Mouse (Mus musculus): ENCODE data around the gene Atxn1.

The Atxn1 gene

DNA sequence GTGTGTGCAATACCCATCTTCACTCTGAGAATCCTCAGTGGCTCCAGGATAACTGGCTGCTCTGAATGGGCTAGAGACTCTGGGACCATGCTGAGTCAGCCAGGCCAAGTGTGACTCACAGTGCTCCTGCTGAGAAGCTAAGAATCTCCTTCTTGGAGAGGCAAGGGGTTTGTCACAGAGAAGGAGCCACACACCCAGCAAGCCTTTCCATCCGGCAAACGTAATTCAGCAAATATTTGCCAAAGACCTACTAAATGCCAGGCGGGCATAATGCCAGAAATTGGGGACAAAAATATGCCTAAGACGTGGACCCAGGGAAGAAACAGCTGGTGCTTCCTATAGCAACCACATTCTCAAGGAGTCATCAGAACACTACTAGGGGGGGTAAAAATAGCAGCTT lies 137.2 kb downstream of the Atxn1 start:
- DNase-seq (ENCODE audit: low spot score): no peak

DNA sequence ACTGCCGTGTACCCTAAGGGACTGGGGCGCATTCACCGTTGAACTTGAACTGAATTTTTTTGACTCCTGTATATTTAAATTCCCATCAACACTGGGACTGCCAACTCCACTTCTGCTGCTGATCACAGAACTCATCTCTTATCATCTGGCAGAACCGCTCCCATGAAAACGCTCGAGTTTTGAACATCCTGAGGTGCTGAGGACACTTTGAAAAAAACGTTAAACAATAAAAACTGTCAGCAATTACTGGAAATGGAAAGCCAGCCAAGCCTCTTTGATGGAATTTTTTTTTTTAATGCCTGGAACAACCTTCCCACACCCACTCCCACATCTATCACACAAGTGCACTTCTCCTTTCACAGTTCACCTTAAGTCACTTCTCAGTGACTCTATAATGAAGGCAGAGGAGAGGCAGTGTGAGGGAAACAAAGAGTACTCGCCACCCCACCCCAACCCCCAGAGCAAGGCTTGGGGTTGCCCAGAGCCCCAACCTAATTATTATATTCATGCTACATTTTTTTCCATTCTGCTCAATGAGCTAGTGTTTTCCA lies 137.7 kb downstream of the Atxn1 start:
- DNase-seq (ENCODE audit: low spot score): no peak

DNA sequence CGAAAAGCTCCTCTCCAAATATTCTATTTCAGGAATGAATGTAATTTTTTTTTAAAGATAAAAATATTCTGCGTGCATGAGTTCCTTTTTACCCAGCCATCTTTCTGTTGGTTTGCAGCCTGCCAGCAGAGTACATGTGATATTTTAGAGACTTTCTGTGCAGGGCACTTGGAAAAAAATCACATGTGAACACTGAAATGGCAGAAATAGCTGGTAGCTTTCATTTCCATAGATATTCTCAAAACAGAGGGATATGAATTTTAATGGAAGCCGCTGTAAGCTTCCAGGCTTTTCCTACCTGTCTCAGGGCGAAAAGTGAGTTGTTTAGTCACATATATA lies 142.3 kb downstream of the Atxn1 start:
- DNase-seq (ENCODE audit: low spot score): no peak

DNA sequence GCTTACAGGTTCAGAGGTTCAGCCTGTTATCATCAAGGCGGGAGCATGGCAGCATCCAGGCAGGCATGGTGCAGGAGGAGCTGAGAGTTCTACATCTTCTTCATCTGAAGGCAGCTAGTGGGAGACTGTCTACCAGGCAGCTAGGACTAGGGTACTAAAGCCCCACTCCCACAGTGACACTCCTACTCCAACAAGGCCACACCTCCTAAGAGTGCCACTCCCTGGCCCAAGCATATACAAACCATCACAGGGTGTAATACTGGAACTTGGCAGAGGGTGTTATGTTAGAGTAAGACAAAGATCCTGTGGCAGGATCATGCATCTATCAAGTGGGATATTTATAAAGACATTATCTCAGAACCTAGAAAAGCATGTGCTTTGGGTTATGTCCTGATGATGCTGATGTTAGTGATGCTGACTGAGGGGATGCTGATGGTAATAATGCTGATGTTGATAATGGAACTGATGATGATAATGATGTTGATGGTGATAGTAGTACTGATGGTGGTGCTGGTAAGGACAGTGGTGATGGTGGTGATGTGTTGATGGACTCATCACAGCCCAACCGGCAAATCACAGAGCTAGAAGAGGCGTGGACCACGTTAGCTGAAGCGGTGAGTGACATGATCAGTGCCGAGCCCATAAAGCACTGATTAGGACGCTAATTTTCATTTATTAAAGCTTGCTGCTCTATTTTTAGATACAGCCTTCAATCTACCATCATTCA lies 142.9 kb downstream of the Atxn1 start:
- no peak for DNase-seq (ENCODE audit: low spot score)

DNA sequence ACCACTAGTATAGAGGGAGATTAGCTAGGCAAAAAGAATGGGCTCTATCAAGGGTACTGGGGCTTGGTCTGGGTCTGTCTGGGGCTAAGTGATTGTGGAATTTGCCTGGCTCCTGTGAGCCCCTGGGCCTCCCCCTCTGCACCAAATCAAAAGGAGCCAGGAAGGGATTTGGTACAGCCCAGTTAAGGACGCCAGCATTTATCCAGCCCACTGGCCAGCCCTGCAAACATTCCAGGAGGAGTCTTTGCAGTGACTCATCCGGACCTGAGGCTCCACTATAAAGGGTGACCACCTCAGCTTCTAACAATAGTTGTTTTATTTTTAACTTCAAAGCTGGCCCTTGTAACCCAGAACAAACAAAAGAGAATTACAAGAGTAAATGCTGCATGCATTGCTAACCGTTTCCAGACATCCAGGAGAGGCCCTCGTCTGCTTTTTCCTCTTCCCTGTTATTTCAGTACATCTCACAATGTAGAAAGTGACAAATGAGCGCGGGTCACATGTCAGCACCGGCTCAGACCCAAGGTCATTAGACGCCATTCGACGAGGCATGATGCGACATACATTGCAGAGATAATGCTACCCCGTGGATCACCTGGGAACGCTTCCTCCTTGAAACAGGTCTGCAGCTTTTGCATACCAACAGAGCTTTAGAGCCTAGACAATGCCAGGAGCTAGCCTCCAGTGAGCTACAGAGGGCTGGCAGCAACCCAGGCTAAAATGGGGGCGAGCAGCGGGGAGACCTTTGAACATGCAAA lies 144.2 kb downstream of the Atxn1 start:
- no peak for DNase-seq (ENCODE audit: low spot score)

DNA sequence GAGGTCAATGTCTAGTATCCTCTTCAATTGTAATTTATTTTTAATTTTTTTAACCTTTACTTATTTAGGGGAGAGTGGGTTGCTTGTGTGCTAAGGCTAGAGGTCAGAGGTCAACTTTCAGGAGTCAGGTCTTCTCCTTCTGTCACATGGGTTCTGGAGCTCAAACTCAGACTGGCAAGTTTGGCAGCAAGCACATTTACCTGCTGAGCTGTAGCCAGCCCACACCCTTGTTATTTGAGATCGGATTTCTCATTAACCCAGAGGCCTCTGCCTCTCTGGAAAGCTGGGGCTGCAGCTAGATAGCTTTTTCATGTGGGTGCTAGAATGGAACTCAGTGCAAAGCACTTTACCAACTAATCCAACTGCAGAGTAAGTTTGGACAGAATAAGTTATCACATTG lies 148.1 kb downstream of the Atxn1 start:
- DNase-seq (ENCODE audit: low spot score): no peak

DNA sequence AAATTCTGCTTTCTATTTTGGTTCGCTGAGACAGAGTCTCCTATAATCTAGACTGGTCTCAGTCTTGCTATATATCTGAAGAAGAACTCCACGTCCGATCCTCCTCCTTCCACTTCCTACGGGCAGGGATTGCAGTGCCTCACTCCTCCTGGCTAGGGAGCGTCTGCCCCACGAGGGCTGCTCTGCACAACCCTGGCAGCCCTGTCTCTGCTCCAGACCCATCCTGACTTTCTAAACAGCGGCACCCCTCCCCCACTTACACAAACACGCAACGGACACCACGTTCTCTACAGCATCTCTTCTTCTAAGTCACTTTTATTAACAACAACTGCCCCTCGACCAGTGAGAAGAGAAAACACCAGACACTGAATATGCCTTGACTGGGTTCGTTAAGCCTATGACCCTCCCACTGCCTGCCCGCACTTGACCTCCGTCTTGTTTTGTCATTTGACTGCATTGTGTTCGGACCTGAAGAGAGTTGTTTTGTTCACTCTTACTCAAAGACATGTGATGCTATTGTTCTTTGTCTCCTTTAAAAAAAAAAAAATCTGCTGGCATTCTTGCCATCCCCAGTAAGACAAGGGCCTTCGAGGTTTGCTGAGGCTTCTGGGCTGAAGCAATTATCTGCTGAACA lies 154.9 kb downstream of the Atxn1 start:
- no peak for DNase-seq (ENCODE audit: low spot score)

DNA sequence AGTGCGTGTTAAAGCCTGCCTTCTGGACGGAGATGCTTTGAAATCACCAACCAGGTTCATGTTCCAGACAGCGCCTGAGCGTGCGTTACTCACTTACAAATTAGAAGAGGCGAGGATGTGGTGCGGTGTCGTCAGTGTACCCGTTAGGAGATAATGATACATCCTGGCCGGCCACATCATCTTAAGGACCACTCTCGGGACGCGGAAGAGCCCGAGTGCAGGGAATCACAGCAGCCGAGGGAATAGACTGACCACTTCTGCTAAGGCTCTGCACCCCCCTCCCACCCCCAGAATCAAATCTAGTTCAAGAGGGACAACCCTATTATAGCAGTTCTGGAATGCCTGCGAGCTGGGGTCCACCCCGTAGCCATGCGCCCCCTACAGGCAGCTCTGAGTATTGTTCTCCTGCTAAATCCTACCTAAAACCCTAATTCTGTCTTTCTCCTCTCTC lies 157.2 kb downstream of the Atxn1 start:
- DNase-seq (ENCODE audit: low spot score): no peak

DNA sequence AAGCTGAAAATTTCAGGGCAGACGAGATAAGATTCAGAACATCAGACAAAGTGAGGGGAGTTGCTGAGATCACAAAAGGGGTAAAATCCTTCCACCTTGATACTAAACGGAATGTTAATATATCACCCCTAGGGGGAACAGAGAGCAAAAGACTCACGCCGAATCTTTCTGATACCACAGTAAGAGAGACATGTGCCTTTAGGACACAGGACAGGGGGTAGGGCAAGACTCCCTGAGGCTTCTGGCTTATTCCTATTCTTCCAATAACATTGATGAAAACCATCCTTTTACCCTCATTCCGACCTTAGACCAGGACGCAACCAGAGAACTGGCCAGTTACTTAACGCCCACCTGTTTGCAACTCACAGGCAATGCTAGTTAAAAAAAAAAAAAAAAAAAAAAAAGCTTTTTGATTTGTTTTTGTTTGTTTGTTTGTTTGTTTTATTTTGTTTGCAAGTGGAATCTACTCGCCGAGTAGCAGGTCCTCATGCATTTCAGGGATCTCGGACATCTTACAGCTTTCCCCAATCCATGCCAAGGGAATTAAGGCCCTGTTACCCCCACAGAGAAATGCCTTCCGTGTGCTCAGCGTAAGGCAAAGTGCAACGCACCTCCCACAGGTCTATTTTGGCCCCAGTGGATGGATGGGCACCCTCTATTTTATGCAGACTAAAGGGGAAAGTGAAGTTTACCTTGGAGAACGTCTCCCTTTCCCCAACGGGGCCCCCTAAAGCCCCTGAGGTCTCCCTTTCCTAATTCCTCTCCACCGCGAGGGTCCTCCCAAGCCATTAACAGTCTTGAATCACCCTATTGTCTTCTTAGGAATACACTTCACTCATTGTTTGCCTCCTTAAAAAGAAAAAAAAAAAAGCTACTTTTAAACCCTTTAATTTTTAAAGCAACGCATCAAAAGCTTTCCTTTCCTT lies 157.9 kb downstream of the Atxn1 start:
- DNase-seq (ENCODE audit: low spot score): no peak

DNA sequence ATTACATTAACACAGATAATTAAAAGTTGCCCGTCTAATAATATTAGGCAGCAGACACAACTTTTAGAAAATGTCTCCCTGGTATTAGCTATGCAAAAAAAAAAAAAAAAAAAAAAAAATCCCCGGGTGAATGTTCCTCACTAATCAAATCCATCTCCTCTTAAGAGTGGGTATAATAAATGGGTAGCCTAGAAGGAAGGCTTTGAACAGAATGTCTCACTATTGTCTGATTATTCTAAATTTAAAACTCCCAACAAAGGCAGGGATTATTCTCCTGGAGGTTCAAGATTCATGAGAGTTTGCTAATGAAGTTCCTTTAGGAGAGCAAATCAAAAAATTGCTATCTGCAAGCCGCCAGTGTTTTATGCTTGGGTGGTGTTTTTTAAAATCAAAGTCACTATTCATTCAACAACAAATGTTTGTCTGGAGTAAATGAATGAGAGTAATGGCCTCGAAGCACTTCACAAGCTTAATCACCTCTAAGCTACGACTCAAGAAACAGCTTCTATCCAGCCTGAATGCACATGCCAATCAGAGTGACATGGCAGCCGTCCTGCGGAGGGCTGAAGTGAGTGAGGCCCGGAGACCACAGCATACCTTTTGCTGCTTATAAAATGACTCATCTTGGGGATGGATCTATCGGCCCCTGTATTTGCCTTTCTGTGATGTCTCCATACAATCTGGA lies 158.8 kb downstream of the Atxn1 start:
- no peak for DNase-seq (ENCODE audit: low spot score)

DNA sequence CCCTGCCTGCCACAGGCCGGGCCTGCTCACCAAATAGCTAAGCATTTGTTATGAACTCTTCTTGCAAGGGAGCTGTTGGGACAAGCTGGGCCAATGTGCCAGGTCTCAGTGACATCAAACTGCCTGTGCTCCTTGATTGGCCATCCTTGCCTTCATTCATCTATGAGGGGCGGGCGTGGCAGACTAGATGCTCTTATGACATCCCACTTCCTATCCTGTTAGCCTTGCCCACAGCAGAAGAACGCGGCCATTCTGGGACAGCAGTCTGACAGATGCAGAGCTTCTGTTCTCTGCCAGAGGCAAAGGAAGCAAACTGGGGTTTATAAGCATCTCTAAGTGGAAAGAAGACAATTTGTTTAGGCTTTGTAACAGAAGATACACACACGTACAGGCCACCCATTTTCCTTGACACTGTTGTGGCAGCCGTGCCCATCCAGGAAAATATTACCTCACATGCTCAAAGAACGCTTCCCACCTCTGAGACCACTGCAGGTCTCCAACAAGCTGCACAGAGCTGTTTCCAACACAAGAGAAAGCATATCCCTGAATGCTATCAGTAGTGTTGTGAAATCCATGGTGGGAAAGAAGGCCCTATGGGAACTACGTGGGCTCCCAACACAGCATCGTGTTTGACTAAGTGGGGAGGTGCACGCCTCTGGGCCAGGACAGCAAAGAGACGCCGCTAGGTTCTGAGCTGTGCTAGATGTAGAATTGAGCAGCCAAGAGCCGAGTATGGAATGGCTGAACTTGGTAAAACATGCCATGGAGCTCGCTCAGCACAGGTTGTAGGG lies 162.0 kb downstream of the Atxn1 start:
- DNase-seq (ENCODE audit: low spot score): no peak

DNA sequence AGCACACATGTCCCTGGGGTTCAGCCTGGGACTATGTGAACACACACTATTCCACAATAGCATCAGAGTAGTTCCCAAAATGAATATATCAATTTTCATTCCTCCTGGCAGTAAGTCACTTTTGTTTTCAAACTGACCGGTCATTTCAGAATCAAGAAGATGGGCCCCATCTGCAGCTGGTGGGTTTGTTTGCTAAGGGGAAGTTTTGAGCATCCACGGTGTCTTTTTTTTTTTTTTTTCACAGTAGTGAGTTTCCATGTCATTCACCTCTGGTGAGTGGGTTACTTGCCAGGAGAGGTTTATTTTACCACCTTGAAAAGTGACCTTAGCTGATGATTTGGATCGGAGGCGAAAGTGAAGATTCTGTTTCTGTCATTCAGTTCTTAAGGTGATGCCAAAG lies 166.6 kb downstream of the Atxn1 start:
- no peak for DNase-seq (ENCODE audit: low spot score)

DNA sequence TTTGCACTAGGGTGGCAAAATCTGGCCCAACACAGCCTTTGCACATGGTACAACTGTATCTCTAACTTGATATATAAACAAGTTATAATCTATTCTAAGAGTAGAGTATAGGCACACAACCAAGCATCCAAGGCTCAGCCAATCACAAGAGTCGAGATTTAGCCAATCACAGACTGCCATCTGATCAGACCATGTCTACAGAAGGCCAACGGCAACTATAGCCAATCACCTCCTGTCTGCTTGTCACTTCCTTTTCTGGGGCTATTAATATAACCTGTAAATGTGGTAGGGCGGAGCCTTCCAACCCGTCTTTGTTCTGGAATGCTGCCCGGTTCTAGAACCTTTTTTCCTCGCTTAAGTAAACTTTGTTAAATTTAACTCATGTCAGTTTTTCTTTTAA lies 167.1 kb downstream of the Atxn1 start:
- DNase-seq (ENCODE audit: low spot score): no peak

DNA sequence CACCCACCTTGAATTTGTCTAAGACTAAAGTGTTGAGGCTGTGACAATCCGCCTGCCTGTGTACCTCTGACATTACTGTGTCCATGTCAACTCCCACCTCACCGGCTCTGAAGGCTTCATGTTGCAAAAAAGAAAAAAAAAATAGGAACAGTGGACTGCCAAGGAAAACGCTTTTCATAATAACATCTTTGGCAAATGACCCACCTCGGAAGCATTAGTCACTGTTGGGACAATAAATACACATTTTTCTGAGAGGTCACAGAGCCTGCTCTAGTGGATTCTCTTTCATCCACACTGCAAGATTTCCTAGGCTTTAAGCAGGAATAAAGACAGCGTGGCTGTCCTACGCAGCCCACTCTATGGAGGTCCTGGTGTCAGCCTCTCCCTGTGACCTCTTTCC lies 168.5 kb downstream of the Atxn1 start:
- DNase-seq (ENCODE audit: low spot score): no peak

DNA sequence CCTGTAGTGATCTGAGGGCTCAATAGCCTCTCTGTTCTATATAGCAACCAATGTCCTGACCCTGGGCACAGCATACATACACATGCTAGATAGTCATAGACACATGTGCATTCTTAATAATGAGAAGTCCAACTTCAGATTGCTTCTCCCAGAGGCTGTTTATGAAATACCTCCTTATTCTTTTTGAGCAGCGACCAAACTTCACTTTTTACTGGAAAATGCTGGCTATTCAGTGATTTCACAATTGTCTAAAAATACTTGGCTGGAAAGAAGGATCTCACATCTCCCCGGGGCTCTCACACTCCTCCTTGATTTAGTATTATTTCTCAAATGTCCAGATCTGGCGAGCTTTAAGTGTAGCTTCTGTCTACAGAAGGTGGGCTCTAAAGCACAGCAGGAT lies 171.0 kb downstream of the Atxn1 start:
- DNase-seq (ENCODE audit: low spot score): no peak

DNA sequence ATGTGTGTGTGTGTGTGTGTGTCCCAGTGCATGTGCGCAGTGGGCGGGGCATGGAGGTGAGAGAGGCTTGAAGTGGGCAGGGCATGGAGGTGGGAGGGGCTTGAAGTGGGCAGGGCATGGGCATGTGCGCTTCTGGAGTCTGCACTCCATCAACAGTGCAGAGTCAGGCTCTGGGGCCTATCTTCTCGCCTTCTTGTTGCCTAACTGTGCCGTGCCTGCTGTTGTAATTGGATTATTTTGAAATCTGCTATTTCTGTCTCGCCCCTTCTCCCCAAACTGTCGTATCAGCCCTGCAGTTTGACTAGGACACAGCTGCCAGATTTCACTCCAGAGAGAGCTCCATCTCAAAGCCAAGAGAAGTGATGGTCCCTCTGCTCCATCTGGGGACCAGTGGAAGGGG lies 178.4 kb downstream of the Atxn1 start:
- DNase-seq (ENCODE audit: low spot score): no peak

DNA sequence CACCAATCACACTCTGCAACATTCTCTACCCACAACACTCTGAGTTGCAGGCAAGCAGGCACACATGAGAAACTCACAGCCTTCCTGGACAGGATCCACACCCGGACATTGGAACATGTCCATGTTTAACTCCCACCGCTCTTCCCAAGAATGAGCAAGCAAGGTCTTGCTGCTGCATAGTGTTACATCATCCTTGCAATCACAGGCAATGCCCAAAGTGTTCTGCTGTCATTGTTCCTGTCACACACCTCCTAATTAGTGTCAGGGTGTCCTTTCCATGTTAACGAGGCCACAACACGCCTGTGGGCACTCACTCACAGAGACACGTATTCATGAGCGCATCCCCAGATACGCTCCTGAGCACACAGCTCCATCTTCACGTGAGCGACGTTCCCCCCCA lies 181.1 kb downstream of the Atxn1 start:
- DNase-seq (ENCODE audit: low spot score): peak; percentile 20

DNA sequence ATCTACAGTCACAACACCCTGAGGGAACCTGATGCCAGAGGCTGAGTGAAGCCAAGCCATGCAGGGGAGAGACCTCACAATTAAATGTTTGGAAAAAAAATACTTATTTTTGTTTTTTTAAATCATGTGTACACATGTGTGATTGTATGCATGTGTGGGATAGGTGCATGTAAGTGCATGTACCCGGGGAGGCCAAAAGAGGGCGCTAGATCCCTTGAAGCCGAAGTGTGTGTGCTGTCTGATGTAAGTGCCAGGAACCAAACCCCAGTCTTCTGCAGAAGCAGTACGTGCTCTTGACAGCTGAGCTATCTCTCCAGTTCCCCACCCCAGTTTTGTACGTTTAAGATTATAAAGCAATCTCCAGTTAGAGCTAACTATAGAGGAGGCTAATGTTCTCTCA lies 186.1 kb downstream of the Atxn1 start:
- no peak for DNase-seq (ENCODE audit: low spot score)

DNA sequence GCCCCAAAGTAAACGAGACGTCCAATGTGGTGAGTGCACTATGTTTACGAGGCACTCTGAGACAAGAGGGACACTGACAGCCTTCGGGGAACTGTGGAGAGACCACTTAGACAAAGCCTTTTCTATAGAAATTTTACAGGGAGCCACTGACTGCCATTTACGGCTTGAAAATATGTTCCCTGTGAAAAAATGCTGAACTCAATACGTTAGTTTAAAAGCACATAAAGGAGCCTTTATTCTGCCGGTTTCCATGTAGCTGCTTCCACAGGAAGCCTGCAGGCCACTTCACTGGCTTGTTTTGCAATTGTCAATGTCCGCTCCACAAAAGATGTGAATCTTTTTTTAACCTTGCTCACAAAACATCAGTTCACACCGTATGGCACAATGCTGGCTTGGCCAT lies 186.6 kb downstream of the Atxn1 start:
- DNase-seq (ENCODE audit: low spot score): no peak

DNA sequence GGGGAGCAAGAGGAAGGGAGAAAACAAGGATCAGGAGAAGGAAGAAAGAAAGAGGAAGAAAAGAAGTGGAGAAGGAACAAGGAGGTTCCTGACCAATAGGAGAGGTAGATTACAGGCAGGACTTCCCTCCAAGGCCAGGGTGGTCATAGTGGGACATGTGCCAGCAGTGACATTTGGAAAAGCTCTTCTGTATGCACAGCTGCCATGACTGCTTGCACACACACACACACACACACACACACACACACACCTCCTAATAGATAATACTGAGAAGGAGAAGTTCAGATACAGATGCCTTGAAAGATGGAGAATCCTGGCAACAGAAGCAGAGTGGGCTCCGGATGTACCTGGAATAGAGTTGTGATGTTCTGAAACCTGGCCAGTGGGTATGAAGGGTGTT lies 189.3 kb downstream of the Atxn1 start:
- no peak for DNase-seq (ENCODE audit: low spot score)
